Mouse (Mus musculus): ENCODE data around the gene Cd200.

The Cd200 gene

GRCm38 (mm10) chr16:45333678-45334375 is 75.0 kb downstream of the Cd200 start:
- no peak for DNase-seq

GRCm38 (mm10) chr16:45332591-45332990 is 76.3 kb downstream of the Cd200 start:
- DNase-seq, result no peak

All from kidney, adult 9 months (tissue).